In the genomic region with DNA sequence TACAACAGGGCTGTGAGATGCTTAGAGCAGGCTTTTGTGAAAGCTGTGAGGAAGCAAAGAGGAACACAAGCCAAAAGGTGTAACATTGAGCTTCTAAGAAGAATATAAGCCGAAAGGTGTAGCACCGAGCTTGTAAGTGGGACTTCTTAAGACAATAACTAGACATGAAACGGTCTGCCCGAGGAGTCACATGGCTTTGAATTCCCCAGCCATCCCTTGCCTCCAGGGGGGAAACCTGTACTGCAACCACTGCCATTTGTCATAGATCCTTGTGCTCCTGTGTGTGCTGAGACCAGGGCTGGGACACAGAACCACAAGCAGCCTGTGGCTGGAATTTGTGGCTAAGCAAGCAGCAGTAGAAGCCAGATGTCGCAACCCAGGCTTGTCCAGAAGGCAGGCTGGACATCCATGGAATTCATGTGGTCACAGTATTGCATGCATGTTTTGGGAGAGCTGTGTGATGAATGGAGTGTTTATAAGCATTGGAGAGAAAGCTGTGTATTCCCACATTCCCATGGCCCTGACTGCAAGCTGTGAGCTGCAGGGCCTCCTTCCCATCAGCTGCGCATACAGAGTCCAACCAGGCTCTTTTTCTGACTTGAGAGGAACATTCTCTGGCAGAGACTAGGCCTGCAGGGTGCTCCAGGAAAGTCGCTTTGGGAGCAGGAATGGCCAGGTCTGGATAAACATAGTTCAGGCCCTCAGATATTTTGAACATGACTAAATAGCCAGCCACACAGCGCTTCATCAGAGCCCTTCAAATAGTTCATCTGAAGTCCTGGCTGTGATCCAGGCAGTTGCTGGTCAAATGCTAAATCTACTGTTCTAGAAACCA, we compare ENCODE assay signal across 12 mouse cellular contexts. TPM values are rescaled to one million over a fixed set of nuclear protein-coding genes. Genes with fewer than 3 reads are reported as not detected.
DNase-seq lines count a peak whose midpoint lies in the region; ATAC-seq and TF ChIP-seq lines count a peak whose summit lies in the region.
"Had no signal": no experiment of that assay in that cellular context is flagged by ENCODE, and none has a peak within 500 bp of the region (broad histone marks: within the 10 kb centered on the region; RNA-seq: fewer than 3 reads in every experiment).

No protein-coding gene starts in this region.

- H3K27ac ChIP-seq in left cerebral cortex, adult 2 months = no peak overlapping the region

- TF ChIP-seq CTCF in left cerebral cortex, adult 2 months (IDR thresholded peaks at IDR 0.05) = no peak

- ATAC-seq in megakaryocyte-erythroid progenitor cell, adult 5-6 weeks (replicated peaks; ENCODE audit: low FRiP score, low TSS enrichment, poor library complexity, severe bottlenecking) = no peak
- ATAC-seq: forebrain, postnatal 0 days had no signal

- peak; percentile 43 for DNase-seq in adrenal gland, adult 2 months
- no peak for DNase-seq in adrenal gland, adult 8-10 months
- peak; percentile 36 to 56 for DNase-seq in gastrocnemius, adult 8-10 months (ENCODE audit: low spot score in 2 of 2)
- peak; percentile 76 to 78 for DNase-seq in heart, postnatal 10 days
- peak; percentile 74 for DNase-seq in lung, postnatal 14 days
- no peak for DNase-seq in left cerebral cortex, adult 2 months (ENCODE audit: extremely low spot score in 1 of 2, low spot score in 2 of 2)
- DNase-seq in layer of hippocampus, adult 8-10 months (ENCODE audit: low spot score in 2 of 2) = no peak
- DNase-seq: cerebellum, postnatal 14 days; forebrain, postnatal 0 days had no signal

- H3K4me3 ChIP-seq in left cerebral cortex, adult 2 months = no peak overlapping the region
- H3K4me3 ChIP-seq: megakaryocyte, embryonic 14.5 days had no signal

- intact Hi-C loops in heart, postnatal 10 days (cut with DNase I) = no loop called here
- intact Hi-C loops in left cerebral cortex, adult 2 months (cut with DNase I) = no loop called here

RNA-seq across cellular contexts. Expression of a gene that starts 13.8 kb away (rescaled TPM):
- 100 to 1,000 TPM; 102 to 190 TPM for total RNA-seq in adrenal gland, adult 2 months (2021)
- 125 and 184 TPM in 2 replicates for polyA plus RNA-seq in adrenal gland, adult 2 months (2012; rRNA removed)
- total RNA-seq in adrenal gland, adult 8-10 months (2022) = 100 to 1,000 TPM in 3 of 4 experiments, 10 to 100 TPM in 1; 92.8 to 116 (median 109) TPM
- 10 to 100 TPM; 12.7 to 25.4 (median 23.4) TPM for total RNA-seq in gastrocnemius, adult 8-10 months (2022)
- 100 to 1,000 TPM in 1 of 2 experiments, 10 to 100 TPM in 1; 81.7 to 120 TPM for total RNA-seq in heart, postnatal 10 days (2021)
- 10 to 100 TPM; 25.7 to 27.5 TPM for total RNA-seq in left cerebral cortex, adult 2 months (2021)
- total RNA-seq in layer of hippocampus, adult 8-10 months (2022) = 10 to 100 TPM; 25.4 to 60.5 (median 37.7) TPM
- not detected in 2 replicates for total RNA-seq in megakaryocyte-erythroid progenitor cell, adult 5-6 weeks (2014; fragmentation: Nextera tagmentation)
- not detected in 2 replicates for total RNA-seq in megakaryocyte-erythroid progenitor cell, adult 5-6 weeks (2017)

RNA-seq across cellular contexts. Expression of a gene that starts 53.6 kb away (rescaled TPM):
- not detected for total RNA-seq in adrenal gland, adult 2 months (2021)
- not detected in 2 replicates for polyA plus RNA-seq in adrenal gland, adult 2 months (2012; rRNA removed)
- not detected for total RNA-seq in adrenal gland, adult 8-10 months (2022)
- total RNA-seq in gastrocnemius, adult 8-10 months (2022) = not detected
- total RNA-seq in heart, postnatal 10 days (2021) = not detected
- not detected for total RNA-seq in left cerebral cortex, adult 2 months (2021)
- under 1 TPM in 3 of 4 experiments, not detected in 1; 0.18 to 0.36 (median 0.26) TPM for total RNA-seq in layer of hippocampus, adult 8-10 months (2022)
- not detected in 2 replicates for total RNA-seq in megakaryocyte-erythroid progenitor cell, adult 5-6 weeks (2014; fragmentation: Nextera tagmentation)
- total RNA-seq in megakaryocyte-erythroid progenitor cell, adult 5-6 weeks (2017) = not detected in 2 replicates
- polyA plus RNA-seq: large intestine, adult 2 months had no signal

Comparison
In these comparisons a context has a peak if more than half of its experiments do, and no peak if none do; other contexts are left out.
1. DNase-seq: peak in adrenal gland, adult 2 months (single experiment), gastrocnemius, adult 8-10 months (2 of 2), heart, postnatal 10 days (2 of 2) and lung, postnatal 14 days (single experiment); none in adrenal gland, adult 8-10 months (single experiment), left cerebral cortex, adult 2 months (0 of 2) and layer of hippocampus, adult 8-10 months (0 of 2).
2. RNA of a gene that starts 13.8 kb away (total RNA-seq): 102 to 190 TPM in adrenal gland, adult 2 months, 81.7 to 120 TPM in heart, postnatal 10 days, 92.8 to 116 TPM in adrenal gland, adult 8-10 months, 25.4 to 60.5 TPM in layer of hippocampus, adult 8-10 months, 25.7 to 27.5 TPM in left cerebral cortex, adult 2 months and 12.7 to 25.4 TPM in gastrocnemius, adult 8-10 months; not detected in megakaryocyte-erythroid progenitor cell, adult 5-6 weeks; every median in the first group is over 10 times any median in the second.